8 mouse cellular contexts compared by ENCODE assay signal in genomic region chr1:173766848-173767617, GRCm38 (mm10). TPM values are rescaled to one million over a fixed set of nuclear protein-coding genes. Genes with fewer than 3 reads are reported as not detected.
DNase-seq lines count a peak whose midpoint lies in the region; TF ChIP-seq lines count a peak whose summit lies in the region.
"Not testable (repeated sequence)": the region's sequence is repeated elsewhere in the genome, so short reads cannot be mapped to it uniquely, and the experiment has no call there.

Gene Ifi204 (minus strand): TSS chr1:173766943.

- H3K79me3 ChIP-seq in C2C12 (ENCODE audit: low read depth), result not testable (repeated sequence)

- peak within 1 kb of the TSS; percentile 29 for H3K4me3 ChIP-seq in C2C12 (ENCODE audit: insufficient read depth, poor library complexity, severe bottlenecking)

- not testable (repeated sequence) for TF ChIP-seq CTCF in C2C12 (IDR thresholded peaks at IDR 0.05; ENCODE audit: control insufficient read depth, insufficient read depth, insufficient read length)

- DNase-seq in adrenal gland, adult 8-10 months, result peak; percentile 28
- DNase-seq in fibroblast of lung, adult 2 months (ENCODE audit: low read depth), result peak; percentile 62
- peak; percentile 86 to 87 for DNase-seq in heart, adult 9 months (ENCODE audit: low spot score in 2 of 2)
- peak; percentile 29 for DNase-seq in kidney, adult 18-20 months
- DNase-seq in liver, result peak; percentile 6
- DNase-seq in lung, postnatal 25 days (ENCODE audit: low spot score), result peak; percentile 54
- DNase-seq in skeletal muscle tissue, adult 2 months (ENCODE audit: low read depth, low spot score), result peak; percentile 84

- H3K36me3 ChIP-seq in C2C12 (ENCODE audit: control insufficient read depth, insufficient read depth), result not testable (repeated sequence)

- H3K27me3 ChIP-seq in C2C12 (ENCODE audit: control insufficient read depth, insufficient read depth, insufficient read length), result not testable (repeated sequence)

- peaks cover 14% of the 10 kb centered on the region for H3K79me2 ChIP-seq in C2C12 (ENCODE audit: control insufficient read depth, insufficient read depth)

- not testable (repeated sequence) for H3ac ChIP-seq in C2C12 (ENCODE audit: control insufficient read depth, insufficient read length, low read depth)

TF ChIP-seq in C2C12, 6 proteins besides CTCF, POLR2A, EP300 and RAD21:
- TF ChIP-seq CEBPB (IDR thresholded peaks at IDR 0.05; ENCODE audit: low read depth) (peak; percentile 68), FOSL1 (IDR thresholded peaks at IDR 0.05; ENCODE audit: insufficient read depth, low read length, poor library complexity, severe bottlenecking) (peak; percentile 44)

RNA-seq across cellular contexts. Expression of gene Ifi204, which starts in this region (rescaled TPM):
- polyA plus RNA-seq in C2C12 (2012; fragmentation: generic; extraction: Trizol), result 4.1 TPM
- 1 to 10 TPM; 4.8 to 6.7 (median 5.6) TPM for total RNA-seq in adrenal gland, adult 8-10 months (2022)

Comparison
In these comparisons a context has a peak if more than half of its experiments do, and no peak if none do; other contexts are left out.
1. Peak in every context shown above with its lines: DNase-seq and H3K4me3 ChIP-seq.
2. DNase-seq: peak in every context shown above with its lines; median percentile 86 in heart, adult 9 months; 84 in skeletal muscle tissue, adult 2 months; 62 in fibroblast of lung, adult 2 months; 54 in lung, postnatal 25 days; 29 in kidney, adult 18-20 months; 28 in adrenal gland, adult 8-10 months; 6 in liver.